Mouse (Mus musculus): ENCODE data around the gene Btn1a1.

Btn1a1 gene

DNA sequence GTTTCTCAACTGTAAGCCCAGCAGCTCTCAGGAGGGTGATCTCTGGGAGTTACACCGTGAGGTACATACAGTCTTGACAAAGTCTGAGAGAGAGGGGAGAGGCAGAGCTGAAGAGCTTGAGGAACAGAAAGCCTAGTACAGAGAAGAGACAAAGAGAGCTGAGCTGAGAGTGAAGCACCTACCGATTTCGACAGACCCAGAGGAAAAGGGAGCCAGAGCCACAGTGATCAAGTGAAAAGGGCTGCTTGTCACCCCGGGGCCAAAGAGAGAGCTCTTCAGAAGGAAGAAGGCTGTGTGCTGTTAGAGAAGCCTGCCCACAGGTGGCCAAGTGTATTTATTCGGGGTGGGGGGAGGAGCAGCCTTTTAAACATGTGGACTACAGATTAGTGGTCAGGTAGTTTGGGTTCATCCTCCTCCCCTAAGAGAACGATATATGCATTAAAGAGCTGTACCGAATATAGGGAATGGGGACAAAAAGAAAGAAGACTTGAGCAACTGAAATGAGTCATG is at the start of gene Btn1a1:
TSS of gene Btn1a1 (minus strand) at position 302 of the 510 bp plus-strand sequence.
- peak; percentile 82 for DNase-seq (ENCODE audit: low read depth)

DNA sequence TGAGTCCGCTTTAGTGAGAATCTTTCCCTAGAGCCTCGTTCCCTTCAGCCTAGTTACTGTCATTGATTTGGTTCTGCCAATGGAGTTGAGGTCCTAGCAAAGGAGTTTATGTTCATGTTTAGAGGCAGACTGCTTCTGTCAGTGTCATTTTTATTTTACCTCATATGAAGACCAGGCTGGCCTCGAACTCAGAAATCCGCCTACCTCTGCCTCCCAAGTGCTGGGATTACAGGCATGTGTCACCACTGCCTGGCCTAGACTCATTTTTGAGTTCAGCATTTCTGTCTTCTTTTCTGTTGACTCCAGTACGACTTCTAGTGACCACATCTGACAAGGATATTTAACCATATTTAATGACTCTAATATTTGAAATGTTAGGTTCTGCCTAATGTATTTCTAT is 49.6 kb upstream of the Btn1a1 start:
- DNase-seq (ENCODE audit: low read depth) = peak; percentile 28

DNA sequence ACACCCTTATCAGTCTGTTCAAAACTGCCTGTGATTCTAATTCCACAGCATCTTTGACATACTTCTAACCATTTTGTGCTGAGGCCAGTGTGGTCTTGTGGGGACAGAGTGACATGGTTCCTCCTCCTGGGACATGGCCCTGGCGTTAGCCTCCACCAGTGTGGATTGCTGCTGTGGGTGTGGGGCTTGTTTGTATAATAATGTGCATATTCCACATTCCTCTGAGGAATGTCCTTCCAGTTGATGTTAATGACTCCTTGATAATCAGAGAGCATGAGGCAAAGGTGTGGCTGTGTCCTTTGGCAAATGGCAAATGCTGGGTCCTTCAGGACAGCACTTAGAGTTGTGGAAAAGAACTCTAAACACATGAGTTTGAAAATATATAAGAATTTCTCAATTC is 47.8 kb upstream of the Btn1a1 start:
- no peak for DNase-seq (ENCODE audit: low read depth)

DNA sequence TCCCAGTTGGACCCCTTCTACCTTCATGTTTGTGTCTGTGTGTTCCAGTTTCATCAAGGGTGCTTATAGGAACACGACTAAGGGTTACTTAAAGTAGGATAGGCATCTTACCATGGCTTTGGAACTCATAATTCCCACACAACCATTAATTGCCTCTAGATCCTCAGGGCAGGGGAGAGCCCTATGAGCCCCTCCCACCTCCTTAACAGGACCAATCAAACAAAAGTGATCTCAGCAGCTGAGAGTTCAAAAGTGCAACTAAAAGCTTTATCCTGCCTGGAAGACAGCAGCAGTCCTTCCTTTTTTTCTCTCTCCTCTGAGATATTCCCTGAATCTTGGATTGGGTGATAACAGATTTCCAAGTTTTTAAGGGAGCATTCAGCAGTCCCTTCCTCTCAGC is 44.4 kb upstream of the Btn1a1 start:
- DNase-seq (ENCODE audit: low read depth) = no peak

DNA sequence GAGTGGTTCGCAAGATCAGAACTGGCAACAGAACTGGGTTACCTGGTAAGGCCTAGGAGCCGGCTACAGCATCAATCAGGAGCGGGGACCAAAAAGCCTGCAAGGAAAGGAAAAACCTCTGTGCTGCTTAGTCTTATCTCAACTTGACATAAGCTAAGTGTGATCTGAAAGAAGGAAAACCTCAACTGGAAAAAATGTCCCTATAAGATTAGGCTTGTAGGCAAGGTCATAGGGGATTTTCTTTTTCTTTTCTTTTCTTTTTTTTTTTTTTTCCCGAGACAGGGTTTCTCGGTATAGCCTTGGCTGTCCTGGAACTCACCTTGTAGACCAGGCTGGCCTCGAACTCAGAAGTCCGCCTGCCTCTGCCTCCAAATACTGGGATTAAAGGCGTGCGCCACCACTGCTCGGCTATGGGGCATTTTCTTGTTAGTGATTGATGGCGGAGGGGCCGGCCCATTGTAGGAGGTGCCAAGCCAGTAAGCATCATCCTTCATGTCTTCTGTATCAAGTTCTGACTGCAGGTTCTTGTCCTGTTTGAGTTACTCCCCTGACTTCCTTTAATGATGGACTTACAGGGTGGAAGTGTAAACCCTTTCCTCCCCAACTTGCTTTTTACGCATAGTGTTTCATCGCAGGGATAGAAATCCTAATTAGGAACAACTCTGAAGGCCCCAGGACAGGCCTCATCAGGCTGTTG is 41.3 kb upstream of the Btn1a1 start:
- DNase-seq (ENCODE audit: low read depth) = peak; percentile 43

DNA sequence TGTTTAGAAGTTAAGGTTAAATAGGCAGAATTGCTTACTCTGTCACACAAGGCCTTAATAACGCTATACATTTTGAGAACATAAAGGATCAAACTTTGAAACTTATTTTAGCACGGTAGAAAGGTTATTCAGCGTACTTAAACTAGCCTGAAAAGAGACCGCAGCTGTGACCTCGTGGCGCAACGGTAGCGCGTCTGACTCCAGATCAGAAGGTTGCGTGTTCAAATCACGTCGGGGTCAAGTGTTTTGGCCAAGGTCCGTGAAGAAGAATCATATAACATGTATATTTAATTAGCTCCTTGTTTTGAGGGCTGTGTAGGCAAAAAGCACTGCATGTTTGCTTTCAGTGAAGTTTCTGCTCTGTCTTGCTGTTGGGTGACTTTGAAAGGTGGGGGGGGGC is 40.6 kb upstream of the Btn1a1 start:
- peak; percentile 76 for DNase-seq (ENCODE audit: low read depth)

DNA sequence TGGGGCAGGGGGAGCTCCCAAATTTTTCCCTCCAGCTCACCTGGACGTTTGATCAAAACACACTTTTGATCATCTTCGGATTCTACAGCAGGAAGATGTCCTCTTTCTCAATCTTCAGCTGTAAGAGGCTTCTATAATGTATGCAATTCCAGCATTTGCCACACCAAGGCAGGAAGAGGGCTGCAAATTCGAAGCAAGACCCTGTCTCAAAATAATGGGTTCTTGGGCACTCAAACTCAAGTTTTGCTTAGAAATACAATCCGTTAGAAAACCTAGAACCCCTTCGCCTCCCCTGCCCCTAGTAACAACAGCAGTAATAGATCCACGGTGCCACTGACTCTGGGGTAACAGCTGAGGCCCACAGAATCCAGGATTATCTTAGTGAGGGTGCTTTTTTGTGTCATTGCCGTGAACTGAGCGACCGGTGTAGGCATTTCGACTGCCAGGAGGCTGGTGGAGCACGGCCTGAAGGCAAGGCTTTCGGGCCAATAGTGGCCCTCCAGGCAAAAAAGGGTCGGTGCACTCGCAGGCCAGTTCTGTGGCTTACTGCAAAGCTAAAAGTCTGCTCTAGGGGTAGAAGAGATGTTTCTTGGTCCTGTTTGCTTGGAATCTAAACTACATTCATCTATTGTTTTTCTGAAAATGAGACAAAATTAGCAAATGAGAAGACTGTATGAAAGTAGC is 40.1 kb upstream of the Btn1a1 start:
- DNase-seq (ENCODE audit: low read depth) = peak; percentile 63

DNA sequence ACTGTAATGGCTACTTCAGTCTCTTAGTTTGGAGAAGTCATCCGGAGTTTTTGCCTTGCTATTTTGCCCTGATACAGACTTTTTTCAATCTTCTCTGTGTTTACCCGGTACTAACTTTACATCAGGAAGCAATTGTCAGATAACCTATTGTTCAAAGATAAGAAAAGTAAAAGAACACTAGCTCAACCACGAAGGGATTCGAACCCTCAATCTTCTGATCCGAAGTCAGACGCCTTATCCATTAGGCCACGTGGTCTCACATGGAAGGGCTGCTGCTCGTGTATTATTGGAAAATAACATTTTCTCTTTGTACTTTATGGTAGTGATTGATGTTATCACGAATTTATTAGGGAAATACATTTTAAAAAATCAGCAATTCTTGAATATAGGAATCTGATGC is 38.1 kb upstream of the Btn1a1 start:
- peak; percentile 75 for DNase-seq (ENCODE audit: low read depth)

DNA sequence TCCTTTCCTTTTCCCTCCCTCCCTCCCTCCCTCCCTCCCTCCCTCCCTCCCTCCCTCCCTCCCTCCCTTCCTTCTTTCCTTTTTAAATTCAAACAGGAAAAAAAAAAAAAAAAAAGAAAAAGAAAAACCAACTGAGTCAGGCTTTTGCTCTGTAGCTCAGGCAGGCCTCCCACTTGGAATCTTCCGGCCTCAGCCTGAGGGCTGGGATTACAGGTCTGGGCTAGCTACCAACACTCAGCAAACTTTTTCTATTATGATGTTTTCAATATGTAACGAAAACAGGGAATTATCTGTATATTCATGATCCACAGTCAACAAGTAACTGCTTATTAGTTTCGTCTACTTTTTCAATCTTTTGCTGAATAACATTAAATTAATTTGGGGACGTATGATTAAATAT is 37.2 kb upstream of the Btn1a1 start:
- DNase-seq (ENCODE audit: low read depth) = no peak

DNA sequence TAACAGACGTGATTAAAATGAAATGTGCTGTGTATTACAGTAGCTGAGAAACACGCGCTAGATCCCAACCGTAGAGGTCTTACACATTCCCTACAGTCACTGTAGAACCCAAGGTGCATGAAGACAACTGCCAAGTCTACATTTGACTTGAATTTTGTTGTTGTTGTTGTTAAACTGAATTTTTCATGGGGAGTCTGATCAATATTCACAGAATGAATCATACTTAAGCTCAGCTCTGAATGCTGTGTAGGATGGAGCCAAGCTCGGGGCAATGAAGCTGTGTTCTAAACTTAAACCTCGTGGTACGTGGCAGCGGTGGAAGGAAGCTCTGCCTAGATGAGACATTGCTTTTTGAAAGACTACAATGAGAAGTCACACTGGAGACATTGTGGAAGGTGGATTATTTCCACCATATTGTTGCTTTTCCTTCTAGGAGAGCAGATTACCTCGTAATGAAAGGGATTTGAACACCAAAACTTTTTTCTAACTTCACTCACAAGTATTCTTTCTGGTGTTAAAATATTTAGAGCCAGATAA is 36.4 kb upstream of the Btn1a1 start:
- DNase-seq (ENCODE audit: low read depth) = peak; percentile 40

DNA sequence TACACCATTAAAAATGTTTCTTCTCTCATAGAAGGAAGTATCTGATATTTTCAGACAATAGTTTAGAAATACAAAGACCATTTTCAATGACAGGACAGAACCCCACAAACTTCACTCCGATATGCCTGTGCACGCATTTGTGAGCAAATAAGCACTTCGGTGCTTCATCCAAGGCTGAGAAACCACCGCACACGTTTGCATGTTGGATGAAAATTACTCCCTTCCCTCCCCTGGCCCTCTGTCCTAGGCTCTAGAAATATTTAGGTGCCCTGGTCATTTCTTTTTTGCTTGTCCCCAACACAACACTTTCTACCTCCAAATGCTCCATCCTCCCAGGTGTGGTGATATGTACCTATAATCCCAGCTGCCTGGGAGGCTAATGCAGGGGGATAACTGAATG is 35.8 kb upstream of the Btn1a1 start:
- no peak for DNase-seq (ENCODE audit: low read depth)

DNA sequence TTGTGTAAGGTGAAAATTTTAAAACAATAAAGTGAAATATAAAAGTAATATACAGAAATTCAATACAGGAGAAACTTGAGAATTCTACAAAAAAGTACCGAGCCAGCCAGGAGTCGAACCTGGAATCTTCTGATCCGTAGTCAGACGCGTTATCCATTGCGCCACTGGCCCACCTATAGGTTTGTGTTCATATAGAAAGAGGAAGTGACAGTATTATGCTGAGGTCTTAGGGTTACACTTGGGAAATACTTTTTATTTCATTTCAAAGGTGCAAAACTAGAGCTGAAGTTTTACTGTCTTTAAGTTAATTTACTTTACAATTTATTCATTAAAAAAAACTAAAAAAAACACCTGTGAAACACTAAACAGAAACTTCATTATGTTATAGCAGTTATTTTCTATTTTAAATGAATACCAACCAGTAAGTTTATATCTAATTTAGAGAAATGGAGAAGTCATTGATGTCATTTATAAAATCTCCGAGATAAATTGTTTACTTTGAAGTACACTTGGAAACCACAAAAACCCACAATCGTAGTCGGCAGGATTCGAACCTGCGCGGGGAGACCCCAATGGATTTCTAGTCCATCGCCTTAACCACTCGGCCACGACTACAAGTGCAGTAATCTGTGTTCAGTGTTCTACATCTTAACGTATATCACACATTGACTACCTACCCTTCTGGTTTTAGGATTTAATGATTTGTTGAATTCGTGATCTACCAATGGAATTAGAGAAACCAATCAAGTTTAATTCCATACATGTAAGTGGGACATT is 34.9 kb upstream of the Btn1a1 start:
- DNase-seq (ENCODE audit: low read depth) = peak; percentile 83

DNA sequence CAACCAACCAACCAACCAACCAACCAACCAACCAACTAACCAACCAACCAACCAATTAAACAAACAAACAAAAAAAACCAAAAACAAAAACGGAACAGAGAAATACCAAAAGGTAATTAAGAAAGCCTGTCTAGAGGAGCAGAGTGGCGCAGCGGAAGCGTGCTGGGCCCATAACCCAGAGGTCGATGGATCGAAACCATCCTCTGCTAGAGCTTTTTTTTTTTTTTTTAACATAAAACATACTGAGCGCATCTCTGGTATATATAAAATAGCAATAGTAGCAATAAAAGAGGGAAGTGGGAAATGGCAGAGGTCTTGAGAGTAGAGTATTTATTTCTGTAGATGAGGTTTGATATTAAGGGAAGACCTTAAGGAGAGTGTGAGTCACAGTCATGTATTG is 34.2 kb upstream of the Btn1a1 start:
- no peak for DNase-seq (ENCODE audit: low read depth)

DNA sequence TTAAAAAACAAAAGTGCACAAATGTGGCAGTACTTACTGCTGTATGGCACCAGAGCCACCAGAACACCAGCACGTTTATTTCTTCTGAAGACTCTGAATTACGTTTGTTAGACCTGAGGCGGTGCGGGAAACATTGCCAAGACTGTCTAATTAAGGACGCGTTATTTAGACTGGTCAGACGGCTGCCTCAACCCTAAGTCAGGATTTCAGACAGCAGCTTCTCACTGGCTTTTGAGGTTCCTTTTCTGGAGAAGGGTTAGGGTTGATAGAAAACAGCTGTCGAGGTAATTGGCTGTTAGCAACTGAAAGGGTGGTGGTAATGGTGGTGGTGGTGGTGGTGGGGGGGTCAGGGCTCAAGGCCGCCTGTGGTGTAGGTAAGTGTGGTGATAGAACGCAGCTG is 33.0 kb upstream of the Btn1a1 start:
- DNase-seq (ENCODE audit: low read depth) = no peak

DNA sequence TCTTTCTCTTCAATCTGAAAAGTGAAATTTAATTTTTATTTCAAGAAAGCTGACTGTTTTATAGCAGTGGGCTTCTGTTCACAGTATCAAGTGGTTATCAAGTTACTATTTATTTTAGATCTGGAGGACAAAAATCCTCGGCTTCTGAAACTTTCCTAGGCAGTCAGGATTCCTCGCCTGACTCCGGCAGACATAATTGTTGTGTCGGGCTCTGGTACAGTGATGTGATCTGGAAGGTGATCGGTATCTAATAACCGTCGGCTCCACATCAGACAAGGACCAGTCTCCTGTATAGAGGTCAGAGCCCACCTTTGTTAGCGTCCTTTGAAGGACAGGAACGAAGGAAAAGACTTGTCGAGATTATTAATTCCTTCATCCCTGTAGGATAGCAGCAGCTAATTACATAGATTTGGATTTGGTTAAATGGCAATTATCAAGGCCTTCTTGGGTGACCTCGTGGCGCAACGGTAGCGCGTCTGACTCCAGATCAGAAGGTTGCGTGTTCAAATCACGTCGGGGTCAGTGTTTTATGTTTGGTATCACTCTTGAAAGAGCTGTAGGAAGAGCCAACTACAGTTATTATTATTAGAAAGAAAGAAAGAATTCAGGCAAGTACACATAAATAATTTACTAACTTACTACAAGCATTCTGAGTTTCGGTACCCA is 32.1 kb upstream of the Btn1a1 start:
- peak; percentile 40 for DNase-seq (ENCODE audit: low read depth)

DNA sequence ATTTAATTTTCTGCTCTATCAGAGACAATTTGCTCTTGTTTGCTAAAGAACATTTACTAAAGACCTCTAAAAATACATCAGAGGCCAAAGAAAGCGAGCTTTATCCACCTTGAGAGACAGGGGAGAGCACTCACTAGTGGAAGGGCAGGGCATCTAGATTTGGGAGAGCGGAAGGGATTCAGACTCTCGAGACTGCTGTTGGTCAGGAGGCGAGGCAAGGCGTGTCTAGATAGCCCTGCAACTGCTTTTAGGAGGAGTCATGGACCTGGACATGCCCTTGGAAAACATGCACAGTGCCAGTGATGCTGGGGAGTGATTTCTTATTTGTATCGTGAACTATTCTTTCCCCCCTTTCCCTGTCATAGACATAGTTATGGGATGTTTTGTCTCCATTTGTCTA is 29.8 kb upstream of the Btn1a1 start:
- no peak for DNase-seq (ENCODE audit: low read depth)

DNA sequence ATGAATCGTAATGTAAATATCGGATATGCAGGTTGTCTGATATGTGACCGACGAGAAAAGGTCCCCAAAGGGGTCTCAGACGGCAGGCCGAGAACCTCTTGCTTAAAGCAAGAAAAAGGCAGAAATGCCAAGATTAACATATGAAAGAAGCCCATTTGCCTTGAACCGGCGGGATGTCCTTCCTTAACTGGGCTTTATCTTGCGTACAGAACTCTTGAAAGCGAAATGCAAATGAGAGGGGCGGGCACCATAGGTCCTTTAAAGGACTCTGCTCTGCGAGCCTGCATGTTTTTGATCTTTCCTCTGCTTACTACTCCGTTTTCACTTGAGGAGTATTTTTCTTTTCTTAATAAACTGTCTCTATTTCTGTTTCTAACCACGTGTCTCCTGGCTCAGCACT is 26.3 kb upstream of the Btn1a1 start:
- DNase-seq (ENCODE audit: low read depth) = no peak

DNA sequence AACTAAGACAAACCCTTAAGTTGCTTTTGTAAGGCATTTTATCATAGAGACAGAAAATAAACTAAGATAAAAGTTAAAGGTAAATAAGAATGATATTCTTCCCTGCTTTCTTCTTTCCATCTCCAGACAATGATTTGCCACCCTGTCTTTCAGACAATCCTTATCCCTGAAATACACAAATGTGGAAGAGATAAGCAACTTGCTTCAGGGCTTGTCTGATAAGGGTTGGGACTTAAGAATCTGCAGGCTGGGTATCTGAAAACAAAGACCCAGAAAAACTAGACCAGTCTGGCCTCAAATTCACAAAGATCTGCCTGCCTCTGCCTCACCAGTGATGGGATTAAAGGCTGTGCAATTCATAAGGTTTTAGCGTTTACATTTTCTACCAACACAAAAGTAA is 25.6 kb upstream of the Btn1a1 start:
- no peak for DNase-seq (ENCODE audit: low read depth)

DNA sequence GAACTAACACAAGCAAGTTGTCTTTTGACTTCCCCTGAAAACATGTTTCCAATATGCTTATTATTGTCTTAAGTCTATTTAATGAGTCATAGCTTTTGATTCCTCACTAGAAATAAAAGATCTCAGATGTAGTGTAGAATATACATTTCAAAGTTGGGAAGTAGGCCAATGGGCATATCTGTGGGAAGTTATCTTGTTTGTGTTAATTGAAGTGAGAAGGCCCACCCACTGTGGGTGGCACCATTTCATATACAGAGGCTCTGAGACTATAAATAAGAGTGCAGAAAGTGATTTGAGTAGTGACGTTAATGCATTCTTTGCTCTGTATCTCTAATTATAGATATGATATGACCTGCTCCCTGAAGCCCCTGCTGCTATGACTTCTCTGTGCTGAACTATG is 25.2 kb upstream of the Btn1a1 start:
- no peak for DNase-seq (ENCODE audit: low read depth)

DNA sequence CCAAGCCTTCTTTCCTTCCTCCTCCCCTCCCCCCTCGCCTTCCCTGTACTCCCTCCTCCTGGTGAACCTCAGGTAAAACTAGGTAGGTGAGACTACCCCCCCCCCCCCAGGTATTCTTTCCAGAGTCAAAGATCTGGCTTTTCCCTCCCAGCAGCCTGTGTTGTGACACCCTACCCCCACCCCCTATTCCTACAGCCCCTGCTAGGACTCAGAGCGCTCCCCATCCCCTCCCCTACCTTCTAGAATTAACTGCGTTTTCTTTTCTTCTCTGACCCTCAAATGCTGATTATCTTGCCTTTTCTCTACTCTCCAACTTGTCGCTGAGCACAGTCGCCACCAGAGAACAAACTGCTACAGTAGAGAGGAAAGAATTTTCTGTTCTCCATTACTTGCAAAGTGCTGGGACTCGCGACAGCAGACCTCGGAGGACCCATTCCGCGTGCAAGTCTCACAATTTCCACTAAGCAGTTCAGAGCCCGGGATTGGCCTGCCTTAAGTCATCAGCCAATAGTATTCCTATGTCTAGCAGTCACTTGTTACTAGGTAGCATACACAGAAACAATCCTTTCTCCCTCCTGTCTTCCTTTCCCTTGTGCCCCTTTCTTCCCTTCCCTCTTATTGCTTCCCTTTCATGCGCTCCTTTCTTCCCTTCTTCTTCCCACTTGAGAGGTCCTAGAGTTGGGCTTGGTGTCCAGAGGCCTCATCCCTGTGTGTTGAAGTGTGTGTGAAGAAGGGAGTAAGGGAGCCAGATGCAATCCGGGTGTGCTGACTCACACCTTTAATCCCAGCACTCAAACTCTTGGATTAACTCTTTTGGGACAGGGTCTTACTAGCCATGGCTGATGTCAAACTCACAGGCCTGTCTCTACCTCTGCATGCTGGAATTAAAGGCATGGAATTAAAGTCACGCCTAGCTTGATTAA is 23.0 kb upstream of the Btn1a1 start, which contains the start of gene Btn2a2:
TSS of gene Btn2a2 (minus strand) at position 458 of the 923 bp plus-strand sequence.
- peak; percentile 93 for DNase-seq (ENCODE audit: low read depth)

DNA sequence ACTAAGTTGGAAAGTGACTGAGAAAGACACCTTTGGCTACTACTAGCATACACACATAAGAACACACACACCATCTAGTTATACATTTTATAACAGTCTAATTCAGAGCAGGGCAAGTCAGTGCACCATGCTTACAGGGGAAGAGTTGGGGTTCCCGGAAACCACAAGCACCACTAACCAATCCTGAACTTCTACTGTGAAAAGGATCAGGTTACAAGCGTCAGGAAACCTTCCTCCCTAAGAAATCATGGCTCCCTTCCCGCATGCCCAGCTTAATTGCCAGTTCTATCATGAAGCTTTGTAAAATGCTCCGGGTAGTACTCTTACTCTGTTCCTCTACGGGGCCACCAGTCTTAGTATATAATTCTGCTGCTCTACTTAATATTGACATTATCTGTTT is 19.6 kb upstream of the Btn1a1 start:
- peak; percentile 82 for DNase-seq (ENCODE audit: low read depth)
